Mouse (Mus musculus) cerebellum, postnatal 4 days (tissue): ENCODE results near the gene Add3.

Source experiments
- DNase-seq, 2 experiments: peaks; one replicate each; pipeline ENCODE4 v3.0.0; 2022; ENCODE audit warnings: low spot score in 2 of 2, mixed read lengths in 1 of 2

The Add3 gene

DNA sequence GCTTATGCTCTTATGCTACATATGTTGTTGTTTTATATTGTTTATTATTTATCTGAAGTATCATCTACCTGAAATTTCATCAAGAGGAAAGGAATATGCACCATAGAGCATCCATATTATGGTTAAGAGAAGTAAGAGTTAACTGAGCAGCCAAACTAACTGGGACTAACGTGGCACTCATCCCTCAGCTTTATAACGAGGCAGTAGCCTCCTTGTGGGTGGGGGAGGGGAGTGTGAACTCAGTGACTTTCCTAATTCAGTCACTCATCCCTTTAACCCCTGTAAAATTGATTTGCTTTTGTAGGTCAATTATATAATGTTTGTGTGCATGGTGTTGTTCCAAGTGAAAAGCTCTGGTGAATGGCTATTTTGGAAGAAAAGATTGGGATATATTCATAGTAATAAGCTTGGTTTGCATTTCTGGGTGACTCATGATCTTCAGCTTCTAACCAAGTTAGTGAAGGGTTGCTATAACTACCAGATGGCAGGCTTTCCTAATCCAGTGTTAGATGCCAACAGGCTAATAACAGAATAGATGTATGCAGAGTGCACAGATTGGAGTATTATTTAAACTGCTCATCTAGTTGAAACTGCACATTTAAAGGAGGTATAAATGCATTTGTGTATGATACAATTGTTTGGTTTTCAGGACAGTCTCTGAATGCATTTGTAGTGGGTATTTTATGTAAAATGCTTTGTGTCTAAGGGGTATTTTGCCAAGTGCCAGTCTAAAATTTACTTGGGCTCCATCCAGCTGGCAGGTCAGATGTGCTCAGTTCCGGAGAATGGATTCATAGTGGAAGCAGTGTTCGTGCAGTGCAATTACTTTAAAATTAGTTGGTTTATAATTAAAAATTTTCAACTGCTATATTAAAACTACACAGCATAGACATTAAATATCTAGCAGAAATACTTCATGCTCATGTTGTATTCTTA, 25.3 kb downstream of the Add3 start:
- DNase-seq: peak in 1 of 2 experiments; percentile 37

DNA sequence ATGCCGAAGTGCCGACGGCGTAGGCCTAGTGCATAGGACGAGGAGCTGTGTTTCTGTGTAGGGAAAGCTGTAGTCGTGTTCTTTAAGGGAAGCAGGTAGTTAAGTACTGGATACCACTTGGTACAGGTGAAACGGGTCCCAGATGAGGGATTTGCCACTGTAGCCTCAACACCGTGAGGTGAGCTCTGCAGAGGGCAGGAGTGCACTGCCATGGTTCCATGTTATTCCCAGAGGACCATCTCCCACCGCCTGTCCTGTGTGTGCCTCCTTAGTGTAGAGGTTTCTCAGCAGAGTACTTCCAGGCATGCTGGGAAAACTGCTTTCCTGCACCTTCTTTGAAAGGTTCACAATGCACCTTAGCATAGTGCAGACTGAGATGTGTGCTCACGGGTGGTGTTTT, 26.1 kb downstream of the Add3 start:
- no peak for DNase-seq

DNA sequence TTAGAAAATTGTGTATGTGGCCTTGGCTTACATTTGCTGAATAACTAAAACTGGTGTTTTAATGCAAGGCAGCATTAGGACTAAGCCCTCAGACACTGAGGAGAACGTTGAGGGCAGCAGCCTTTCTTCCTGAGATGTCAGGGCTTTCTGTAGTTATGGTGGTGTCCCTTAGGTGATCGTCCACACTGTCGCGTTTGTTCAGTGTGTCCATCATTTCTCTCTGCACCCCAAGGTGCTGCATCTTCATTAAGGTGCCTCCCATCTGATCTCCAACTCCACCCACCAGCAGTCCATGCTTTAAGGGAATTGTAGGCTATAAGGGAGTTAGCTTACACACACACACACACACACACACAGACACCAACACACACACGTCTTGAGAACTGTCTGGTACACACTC, 28.3 kb downstream of the Add3 start:
- no peak for DNase-seq

DNA sequence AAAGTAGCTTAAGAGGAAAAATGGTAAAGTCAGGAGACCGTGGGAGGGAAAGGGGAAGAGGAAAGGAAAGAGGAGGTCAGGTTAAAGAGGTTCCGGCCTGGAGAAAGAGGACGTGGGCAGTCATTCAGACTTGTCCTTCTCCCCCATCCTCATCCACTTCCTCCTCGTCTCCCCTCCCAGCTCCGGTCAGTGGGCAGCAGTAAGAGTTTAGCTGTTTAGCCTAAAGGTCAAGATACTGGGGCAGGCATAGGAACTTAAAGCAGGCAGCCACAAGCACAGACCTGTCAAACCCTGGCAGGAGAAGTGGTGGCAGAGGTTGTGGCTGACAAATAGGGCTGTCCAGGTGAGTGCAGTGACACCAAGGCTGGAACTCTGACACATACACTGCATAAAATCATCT, 30.4 kb downstream of the Add3 start:
- DNase-seq: no peak

DNA sequence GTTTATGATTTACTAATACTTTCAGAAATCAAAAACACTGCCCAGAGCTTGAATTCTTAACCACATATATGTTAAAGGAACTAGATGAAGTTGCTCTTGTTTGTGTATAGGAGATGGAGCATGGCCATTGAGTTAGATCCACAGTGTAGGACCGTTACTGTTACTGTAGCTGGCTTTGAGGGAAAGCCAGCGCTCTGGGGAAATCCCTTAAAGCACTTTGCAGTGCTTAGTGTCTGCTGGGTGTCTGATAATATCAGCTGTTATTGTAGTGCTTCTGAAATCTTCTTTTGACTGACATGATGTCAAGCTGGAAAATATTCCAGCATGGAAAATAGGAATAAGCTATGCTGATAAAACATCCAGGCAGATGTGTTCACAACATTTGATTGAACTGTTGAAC, 33.8 kb downstream of the Add3 start:
- DNase-seq: no peak

DNA sequence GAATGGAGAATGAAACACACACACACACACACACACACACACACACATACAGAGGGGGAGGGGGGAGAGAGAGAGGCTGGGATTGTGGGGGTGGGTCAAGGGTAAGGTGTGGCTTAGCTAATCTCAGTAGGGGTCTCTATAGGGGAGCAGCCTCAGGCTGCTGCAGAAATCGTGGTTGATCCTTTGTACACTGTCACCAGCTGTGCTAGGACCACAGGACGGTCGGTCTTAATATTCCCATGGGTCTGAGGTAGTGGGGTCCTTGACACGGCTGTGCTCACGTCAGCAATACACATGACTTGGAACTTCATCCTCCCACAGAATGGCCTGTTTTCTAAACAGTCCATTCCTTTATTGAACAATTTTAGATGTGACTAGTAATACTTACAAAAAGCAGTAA, 35.3 kb downstream of the Add3 start:
- DNase-seq: no peak

DNA sequence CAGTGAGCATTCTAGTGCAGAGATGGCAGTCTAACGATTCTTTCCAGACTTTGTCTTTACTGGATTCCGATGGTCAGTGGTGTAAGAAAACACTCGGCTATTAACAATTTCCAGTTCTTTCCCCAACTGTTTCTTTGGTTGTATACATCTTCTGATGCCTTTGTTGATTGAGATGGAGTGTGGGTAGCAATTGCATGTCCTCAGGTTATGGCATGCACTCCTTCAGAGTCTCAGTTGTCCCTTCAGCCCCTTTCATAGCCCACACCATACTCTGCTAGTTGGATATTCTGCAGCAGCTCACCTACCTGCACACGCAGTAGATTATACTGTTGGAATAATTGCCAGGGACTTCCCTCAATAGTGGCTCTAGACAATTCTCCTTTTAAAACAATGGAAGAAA, 36.3 kb downstream of the Add3 start:
- no peak for DNase-seq

DNA sequence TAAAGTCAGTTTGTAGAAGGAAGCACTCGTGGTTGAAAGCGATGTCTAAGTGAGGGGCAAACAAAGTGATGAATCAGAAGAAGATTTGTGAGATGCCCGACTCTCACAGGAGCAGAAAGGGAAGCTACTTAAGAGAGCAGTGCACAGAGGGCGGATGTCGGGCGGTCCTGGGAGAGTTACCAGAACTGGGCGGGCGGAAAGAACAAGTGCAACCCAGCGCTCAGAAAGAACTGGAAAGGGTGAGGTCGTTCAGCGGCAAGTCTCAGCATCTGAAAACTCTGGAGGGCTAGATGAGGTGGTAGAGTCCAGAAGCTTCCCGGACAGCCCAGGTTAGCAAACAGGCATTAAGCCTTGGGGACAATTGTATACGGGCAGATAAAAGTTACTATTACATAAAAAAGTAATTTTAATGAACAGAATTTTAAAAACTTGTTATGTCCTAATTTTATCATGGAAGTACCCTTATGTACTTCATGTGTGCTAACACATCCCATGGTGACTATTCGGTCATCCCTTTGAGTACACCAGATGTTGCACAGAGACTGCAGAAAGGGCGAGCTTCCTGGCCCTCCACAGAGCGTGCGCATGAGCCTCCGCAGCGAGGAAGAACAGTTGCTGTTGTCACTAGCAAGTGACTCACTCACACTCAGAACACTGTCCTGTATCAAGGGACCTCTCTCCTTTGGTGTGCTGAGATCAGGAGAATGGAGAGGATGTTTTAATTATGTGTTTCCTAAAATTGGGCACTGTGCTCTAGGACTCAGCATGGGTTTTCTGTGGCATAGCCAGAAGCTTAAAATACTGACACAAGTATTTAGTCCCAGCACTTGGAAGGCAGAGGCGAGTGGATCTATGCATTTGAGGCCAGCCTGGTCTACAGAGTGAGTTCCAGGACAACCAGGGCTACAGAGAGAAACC, 38.6 kb downstream of the Add3 start:
- no peak for DNase-seq

DNA sequence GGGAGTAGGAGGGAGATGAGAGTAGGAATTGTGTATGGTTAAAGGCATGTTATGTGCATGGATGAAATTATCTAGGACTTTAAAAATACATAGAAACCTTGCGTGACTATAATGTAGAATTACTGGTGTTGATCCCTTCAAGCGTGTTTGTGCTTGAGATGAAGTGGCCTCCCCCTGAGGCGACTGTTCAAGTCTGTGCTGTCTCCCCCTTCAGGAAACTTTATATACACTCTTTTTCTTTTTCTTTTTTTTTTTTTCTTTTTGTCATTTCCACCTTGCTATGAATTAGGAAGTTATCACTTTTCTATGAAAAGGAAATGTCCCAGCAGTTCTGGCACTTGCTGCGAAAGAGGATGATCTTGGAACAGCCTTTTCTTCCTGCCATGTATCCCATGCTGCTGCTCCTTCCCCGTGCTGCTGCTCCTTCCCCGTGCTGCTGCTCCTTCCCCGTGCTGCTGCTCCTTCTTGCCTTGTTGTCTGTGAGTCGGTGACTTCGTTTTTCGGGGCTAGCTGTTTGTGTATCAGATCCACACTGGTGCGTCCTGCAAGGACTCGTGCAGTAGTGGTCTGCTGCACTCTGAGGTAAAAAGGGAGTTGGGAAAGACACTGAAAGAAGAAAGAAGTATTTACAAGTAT, 40.0 kb downstream of the Add3 start:
- DNase-seq: no peak

DNA sequence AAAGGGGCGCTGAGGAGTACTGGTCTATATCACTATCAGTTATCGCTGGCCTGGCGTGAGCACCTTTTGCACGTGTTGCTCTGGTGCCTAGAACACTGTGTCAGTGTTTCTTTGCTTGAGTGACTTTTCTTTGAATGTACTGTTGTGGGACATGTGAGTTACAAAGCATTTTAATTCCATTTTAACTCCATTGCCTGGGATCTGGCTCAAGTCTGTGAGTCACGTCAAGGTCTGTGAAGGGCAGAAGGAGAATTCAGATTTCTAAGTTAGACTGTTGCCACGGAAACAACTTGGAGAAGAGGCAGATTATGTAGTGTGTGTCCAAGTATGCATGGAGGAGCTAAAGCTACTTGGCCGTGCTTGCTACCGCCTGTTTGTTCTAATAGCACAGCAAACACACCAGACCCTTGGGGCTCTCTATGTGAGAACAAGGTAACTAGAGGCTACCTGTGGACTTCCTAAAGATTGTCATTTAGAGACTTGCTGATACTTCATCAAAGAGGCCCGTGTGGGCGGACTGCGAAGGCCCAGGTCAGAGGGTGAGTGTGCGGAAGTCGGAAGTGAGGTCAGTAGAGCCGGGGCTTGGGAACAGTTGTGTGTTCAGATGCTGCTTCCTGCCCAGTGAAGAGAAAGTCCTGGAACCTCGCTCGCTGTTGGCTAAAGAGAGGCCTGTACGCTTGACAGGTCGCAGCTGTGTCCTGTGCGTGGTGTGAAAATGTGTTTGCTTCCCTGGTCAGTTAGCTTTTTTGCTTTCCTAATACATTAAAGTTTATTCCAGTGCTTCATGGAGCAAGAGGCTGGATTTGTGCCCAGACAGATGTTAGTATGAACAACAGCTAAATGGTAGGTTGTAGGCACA, 41.0 kb downstream of the Add3 start:
- DNase-seq: no peak

DNA sequence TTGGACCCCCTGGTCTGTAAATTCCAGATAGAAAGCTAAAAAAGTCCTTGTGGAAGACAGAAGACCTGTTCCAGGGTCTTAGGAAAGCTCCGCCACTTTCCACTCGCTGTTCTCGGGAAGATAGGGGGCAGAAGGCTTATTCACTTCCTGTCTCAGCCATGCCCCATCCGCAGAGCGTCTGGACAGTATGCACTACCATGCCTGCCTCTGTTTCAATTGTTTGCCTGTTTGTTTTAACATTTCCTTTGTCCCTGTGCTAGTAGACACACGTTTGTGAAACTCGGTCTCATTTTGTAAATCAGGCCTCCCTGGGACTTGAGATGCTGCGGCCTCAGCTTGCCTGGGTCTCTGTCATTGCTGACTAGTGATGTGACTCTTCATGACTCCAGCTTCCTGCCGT, 43.4 kb downstream of the Add3 start:
- DNase-seq: no peak

DNA sequence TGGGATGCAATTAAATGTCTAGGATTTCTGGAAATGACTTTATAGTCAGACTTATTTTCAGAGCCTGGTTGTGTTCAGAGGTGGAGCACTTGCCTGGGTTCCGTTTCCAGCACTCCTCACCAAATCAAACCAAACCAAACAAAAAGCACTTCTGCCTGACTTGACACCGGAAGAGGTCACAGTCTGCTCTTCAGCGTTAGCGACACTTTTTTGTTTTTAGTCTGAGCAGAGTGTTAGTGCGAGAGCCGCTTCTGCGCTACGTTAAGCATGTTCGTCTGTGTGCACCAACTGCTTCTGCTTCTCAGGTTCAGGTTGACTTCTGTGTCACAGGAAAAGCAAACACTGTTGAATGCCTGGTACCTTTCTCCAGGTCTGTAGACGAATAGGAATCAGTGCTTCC, 44.0 kb downstream of the Add3 start:
- DNase-seq: no peak

DNA sequence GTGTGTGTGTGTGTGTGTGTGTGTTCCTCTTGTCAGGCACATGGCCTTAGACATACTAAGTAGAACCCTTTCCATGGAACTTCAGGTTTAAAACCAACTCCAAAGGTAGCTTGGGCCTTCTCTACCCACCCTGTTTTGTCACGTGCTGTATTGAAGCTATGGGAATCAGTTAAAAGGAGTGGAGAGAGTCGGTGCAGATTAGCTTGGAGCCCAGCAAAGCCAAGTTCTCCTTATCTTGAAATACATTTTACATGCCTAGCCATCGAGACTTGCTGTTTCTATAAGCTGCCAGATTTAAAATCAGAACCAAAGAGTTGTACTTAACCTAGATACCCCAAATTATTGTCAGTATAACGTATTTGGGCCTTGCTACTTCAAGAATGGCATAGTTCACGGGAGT, 44.7 kb downstream of the Add3 start:
- DNase-seq: no peak

DNA sequence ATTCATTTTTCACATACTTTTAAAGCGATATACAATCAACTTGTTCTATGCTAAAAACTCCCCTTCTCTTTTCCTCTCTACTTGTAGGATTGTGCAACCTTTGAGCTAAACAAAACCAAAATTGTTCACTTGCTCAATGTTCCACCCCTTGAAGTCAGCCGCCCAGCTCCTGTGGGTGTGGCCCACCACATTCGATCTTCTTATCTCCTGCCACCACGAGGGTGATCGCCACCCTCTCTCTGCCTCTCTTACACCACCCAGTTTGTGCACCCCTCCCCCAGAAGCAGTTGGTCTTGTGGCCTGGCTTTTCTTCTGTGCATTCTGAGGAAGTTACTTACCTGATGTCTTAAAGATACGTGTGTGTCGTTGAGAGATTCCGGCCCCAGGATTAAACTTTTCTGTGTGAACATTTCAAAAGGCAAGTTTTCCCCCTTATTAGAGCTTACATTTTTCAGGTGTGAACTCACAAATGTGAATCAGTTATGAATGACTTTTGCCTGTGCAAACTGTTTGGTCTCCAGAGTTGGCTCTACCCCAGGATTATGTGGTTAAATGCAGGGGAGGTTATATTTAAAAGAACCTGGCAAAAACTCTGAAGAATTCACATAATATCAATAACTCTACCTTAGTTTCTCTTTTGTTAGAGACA, 45.4 kb downstream of the Add3 start:
- no peak for DNase-seq

DNA sequence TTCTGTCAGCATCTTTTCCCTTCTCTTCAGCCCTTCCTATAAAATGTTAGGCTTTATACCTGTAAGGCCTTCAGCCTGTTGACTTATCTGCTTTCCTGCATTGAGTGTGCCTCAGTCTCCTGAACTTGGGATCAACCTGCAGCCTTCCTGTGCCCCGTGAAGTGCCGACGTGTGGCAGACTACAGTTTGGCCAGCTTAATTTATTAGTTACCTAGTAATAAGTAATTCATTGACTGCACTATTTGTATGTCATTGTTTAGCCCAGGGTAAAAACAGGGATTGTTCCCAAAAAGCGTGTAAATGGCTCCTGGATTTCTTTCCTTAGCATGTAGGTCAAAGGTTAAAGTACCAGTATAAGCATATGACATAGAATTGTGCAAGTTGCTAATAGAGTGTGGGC, 46.2 kb downstream of the Add3 start:
- no peak for DNase-seq

DNA sequence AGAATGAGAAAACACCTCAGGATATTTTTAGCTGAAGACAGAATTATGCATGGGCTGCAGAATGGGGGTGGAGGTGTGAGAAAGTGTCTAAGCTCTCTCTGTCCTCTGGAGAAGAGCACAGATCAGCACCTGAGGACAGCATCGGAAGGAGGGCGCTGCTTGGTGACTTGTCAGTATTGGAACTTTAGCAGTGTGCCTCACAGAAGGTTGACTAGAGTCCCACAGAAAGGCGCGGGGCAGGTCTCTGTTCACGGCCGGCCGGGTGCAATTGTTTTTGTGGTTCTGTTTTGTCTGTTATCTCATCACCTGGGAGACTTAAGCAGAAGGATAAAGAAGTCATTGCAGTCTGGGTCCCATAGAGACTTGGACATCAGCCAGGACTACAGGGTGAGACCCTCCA, 47.3 kb downstream of the Add3 start:
- DNase-seq: no peak

DNA sequence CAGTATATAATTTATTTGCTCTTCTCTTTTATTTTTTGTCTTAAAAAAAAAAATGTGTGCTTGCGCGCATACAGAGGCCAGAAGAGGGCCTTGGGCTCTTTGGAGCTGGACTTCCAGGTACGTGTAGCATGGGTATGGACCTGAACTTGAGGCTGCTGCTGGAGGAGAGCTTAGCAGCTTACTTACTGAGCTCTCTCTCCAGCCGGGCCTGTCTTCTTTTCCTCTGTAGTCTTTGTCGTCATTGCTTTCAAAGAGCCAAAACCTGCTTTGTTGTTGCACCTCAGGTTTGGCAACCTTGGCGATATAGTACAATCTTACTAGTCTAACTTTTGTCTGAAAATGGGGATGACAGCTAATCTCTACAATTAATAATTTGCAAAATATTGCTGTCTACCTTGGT, 47.9 kb downstream of the Add3 start:
- no peak for DNase-seq

DNA sequence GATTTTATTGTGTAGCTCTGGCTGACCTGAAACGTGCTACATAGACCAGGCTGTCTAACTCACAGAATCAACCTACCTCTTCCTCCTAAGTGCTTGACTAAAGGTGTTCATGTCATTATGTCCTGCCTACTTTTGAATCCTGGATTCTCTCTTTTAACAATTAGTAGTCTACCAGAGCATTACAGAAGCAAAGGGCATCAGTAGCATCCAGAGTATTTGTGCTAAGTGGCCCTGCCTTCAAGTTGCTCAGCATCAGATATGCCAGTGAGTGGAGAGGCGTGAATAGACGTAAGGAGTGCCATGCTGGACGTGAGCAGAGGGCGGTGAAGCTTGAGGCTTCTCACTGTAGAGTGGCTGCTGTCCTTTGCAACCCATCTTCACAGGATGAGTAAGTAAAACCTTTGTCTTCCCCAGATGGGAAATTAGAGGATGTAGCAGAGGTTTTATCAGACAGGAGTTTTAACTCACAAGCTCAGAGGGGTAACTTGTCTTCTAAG, 48.5 kb downstream of the Add3 start:
- no peak for DNase-seq

DNA sequence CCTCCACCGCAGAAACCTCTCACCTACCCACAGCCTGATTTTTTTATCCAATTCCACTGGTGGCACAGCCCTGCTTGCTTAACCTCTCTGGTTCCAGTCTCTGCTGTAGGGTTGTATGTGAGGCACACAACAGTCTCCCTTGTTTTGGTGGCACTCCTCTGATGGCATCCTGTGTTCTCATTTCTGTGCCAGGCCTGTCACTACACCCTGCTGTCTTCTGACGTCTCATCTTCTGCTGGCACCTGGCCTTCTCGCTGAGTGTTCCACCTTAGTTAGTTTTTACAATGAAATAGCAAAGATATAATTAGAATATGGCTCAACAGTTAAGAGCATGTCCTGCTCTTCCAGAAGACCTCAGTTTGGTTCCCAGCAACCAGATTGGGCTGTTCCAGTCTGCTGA, 49.5 kb downstream of the Add3 start:
- no peak for DNase-seq

DNA sequence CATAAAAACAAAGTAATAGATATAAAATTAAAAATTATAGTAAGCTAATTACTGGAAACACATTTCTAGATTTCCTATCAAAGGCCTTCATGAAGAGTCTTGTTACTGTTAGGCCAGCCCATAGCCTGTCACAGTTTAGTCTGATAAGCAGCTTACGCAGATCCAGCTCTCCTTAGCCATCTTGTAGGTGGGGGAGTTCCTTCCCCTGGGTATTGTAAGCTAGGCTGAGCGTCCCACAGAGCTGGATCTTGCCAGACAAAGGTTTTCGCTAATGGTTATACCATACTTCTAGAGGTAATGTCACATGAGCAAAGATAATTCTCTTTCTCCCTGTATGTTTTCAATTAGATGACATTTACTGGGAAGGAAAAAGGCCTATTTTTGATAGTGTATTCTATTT, 50.0 kb downstream of the Add3 start:
- no peak for DNase-seq
